Mouse (Mus musculus): ENCODE measurements around the gene Usp50. TPM values are rescaled to one million over a fixed set of nuclear protein-coding genes. Genes with fewer than 3 reads are reported as not detected.

Gene Usp50
- polyA plus RNA-seq, 1 experiment from 2014 or later, result 4.1 TPM

DNA sequence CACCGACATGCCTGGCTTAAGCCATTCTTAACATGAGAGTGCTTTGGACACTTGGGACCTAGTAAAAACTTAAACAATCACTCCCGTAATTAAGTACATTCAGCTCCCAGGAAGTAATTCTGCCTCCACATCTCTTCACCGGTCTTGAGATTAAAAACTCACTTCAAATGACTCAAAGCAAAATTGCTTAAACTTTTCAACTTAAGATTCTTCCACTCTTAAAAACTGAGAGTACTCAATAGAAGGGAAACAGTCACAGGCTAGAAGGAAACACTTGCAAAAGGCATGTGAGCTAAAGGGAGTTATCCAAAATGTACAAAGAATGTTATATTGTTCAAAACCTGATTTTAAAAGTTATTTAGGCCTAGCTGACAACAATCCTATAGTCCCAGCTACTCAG, 92.0 kb downstream of the Usp50 start:
- WGBS, result 80% methylated on average over 3 of the region's 3 CpGs
- no peak overlapping the region for H3K4me2 ChIP-seq
- ATAC-seq (ENCODE audit: insufficient number of reproducible peaks, insufficient read depth, low FRiP score, low TSS enrichment, low read depth), result no peak
- no peak overlapping the region for H3K27ac ChIP-seq
- H3K4me3 ChIP-seq (replicated peaks), result no peak overlapping the region
- H3K9me3 ChIP-seq, result no peaks in the 10 kb centered on the region
- H3K4me1 ChIP-seq (replicated peaks), result no peaks in the 10 kb centered on the region
- H3K36me3 ChIP-seq, result peaks cover 4% of the 10 kb centered on the region; the same call in 1 of the 2 replicates
- no peaks in the 10 kb centered on the region for H3K27me3 ChIP-seq
- H3K9ac ChIP-seq (replicated peaks), result no peak overlapping the region

DNA sequence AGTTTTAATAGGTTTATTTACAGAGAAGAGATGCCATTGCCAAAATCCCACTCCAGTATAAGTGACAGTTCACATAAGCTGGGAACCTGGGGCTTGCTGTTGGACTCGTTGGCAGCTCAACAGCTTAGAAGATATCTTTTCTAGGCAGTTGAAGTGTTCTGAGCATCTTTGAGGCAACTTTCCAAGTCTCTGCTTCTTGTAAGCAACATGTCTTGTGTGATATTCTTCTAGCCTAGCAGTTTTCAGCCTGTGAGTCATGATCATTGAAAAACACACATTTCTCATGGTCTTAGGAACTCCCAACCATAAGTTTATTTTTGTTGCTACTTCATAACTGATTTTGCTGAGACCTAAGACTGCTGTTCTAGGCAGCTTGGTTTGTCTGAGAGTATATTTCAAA, 100.3 kb downstream of the Usp50 start:
- no peak overlapping the region for H3K4me2 ChIP-seq

DNA sequence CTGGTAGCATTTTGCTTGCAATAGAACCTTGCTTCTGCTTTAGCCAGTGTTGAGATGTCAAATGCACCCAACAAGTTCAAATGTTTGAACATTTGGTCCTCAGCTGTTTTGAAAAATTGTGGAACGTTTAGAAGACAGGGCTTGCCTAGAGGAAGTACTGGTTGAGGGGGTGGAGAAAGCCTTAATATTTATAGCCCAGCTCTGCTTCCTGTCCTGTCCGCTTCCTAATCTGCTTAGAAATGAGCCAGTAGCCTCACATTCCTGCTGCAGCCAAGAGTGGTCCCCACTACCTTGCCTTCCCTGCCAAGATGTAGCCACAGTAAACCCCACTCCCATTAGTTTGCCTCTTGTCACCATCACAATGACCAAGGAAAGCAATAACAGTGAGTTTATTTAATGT, 100.9 kb downstream of the Usp50 start:
- WGBS, result 80% methylated on average over 2 of the region's 2 CpGs
- Histone ChIP-seq H3K4me2 (no peak overlapping the region), H3K27ac (no peak overlapping the region), H3K9ac (replicated peaks) (no peak overlapping the region), H3K36me3 (peaks cover 43% of the 10 kb centered on the region), H3K27me3 (no peaks in the 10 kb centered on the region), H3K4me1 (replicated peaks) (no peaks in the 10 kb centered on the region), H3K9me3 (peaks cover 5% of the 10 kb centered on the region; the same call in 1 of the 2 replicates), H3K4me3 (replicated peaks) (no peak overlapping the region)
- ATAC-seq (ENCODE audit: insufficient number of reproducible peaks, insufficient read depth, low FRiP score, low TSS enrichment, low read depth), result no peak

More for the DNA sequence above, 100.3 kb downstream of the Usp50 start:
- H3K4me3 ChIP-seq (replicated peaks), result no peak overlapping the region
- peaks cover 45% of the 10 kb centered on the region for H3K36me3 ChIP-seq
- H3K27ac ChIP-seq, result no peak overlapping the region
- peaks cover 5% of the 10 kb centered on the region; the same call in 1 of the 2 replicates for H3K9me3 ChIP-seq
- no peaks in the 10 kb centered on the region for H3K4me1 ChIP-seq (replicated peaks)
- 93% methylated on average over 1 of the region's 1 CpGs for WGBS
- ATAC-seq (ENCODE audit: insufficient number of reproducible peaks, insufficient read depth, low FRiP score, low TSS enrichment, low read depth), result no peak
- H3K27me3 ChIP-seq, result no peaks in the 10 kb centered on the region
- H3K9ac ChIP-seq (replicated peaks), result no peak overlapping the region

DNA sequence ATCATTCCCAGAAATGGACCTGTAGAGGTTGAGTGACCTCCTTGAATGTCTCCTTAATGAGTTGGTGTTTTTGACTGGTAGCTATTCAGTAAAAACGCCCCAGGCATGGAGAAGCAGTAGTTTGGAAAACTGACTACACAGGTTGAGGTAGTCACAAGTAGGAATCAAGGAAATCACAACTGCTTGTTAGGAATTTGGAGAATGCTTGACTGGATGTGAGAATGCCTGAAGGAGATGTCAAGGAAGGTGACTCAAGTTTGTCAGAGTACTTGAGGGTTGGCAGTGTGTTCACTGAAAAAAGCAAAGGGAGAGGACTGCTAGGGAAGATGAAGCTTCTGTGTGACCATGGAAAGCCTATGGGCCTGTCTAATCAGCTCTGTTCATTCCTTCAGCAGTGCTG, 105.9 kb downstream of the Usp50 start:
- Histone ChIP-seq H3K4me3 (replicated peaks) (no peak overlapping the region), H3K4me2 (no peak overlapping the region), H3K4me1 (replicated peaks) (peaks cover 18% of the 10 kb centered on the region), H3K36me3 (peaks cover 34% of the 10 kb centered on the region), H3K9ac (replicated peaks) (no peak overlapping the region), H3K9me3 (peaks cover 5% of the 10 kb centered on the region; the same call in 1 of the 2 replicates), H3K27ac (no peak overlapping the region), H3K27me3 (no peaks in the 10 kb centered on the region)
- ATAC-seq (ENCODE audit: insufficient number of reproducible peaks, insufficient read depth, low FRiP score, low TSS enrichment, low read depth), result no peak
- 93% methylated on average over 1 of the region's 1 CpGs for WGBS

DNA sequence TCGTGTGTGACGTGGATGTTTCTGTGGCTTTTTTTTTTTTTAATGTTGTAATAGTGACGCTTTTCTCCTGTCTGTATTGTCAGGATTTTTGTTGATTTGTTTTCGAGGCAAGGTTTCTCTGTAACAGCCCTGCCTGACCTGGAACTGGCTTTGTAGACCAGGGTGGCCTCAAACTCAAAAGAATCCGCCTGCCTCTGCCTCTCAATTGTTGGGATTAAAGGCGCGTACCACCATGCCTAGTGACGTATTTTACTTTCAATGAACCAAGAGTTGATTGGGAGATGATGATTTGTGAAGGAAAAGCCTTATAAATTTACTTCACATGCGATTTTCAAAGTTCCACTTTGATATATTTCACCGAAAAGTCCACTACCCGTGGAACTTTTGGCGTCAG, 107.2 kb downstream of the Usp50 start, which contains the start of gene Gabpb1:
Gabpb1 (minus strand) TSS at position 216 of the 394 bp plus-strand sequence.
- WGBS, result 27% methylated on average over 12 of the region's 12 CpGs
- Histone ChIP-seq H3K27me3 (no peaks in the 10 kb centered on the region), H3K36me3 (peaks cover 28% of the 10 kb centered on the region), H3K4me3 (replicated peaks) (peak within 1 kb of the TSS; percentile 98), H3K9me3 (peaks cover 5% of the 10 kb centered on the region; the same call in 1 of the 2 replicates), H3K4me1 (replicated peaks) (peaks cover 21% of the 10 kb centered on the region), H3K9ac (replicated peaks) (peak within 1 kb of the TSS; percentile 99), H3K4me2 (peak within 1 kb of the TSS; percentile 76), H3K27ac (peak within 1 kb of the TSS; percentile 100)
- no peak for ATAC-seq (ENCODE audit: insufficient number of reproducible peaks, insufficient read depth, low FRiP score, low TSS enrichment, low read depth)

DNA sequence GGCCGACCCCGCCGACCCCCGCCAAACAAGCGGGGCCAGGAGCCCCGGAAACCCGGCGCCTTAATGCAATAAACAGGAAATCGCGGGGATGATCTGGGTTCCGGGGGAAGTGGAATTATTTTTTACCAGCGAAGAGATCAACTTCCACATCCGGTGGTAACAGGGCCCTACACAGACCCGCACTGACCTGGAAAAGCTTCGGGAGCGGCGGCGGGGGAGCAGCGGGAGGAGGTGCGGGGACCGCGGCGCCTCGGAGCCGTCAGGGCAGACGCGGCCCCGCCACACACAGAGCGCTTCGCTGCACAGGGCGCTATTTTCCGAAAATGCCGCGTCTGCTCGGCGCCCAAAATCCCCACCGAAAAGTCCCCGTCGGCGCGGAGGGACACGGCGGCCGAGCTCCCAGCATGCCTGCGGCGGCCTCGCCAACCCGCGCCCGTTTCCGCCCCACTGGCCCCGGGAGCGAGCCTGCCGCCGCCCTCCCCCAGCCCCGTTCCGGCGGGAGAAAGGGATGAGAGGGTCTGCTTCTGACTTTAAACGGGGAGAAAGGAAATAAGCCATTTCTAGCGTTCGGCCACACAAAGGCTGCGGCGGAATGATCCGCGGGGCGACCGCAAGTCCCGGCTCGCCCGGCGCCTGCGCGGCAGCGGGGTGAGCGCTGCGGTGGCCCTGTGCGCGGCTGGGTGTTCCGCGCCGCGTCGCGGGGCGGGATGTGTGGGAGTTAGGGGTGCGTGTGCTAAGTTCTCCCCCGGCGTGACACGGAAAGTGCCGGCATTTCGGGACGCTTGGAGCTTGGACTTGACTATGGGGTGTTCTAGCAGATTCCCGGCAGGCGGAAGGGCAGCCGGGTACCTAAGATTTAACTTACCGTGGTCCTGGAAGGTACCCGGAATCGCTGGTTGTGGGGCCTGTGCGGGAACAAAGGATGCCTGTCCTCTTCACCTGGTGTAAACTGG, 107.8 kb downstream of the Usp50 start:
- Histone ChIP-seq H3K36me3 (peaks cover 22% of the 10 kb centered on the region), H3K9me3 (peaks cover 3% of the 10 kb centered on the region; the same call in 1 of the 2 replicates), H3K27me3 (no peaks in the 10 kb centered on the region), H3K9ac (replicated peaks) (peak overlapping the region; percentile 99), H3K4me3 (replicated peaks) (peak overlapping the region; percentile 98), H3K27ac (peak overlapping the region; percentile 100), H3K4me1 (replicated peaks) (peaks cover 21% of the 10 kb centered on the region), H3K4me2 (peak overlapping the region; percentile 76)
- peak; percentile 90 for ATAC-seq (ENCODE audit: insufficient number of reproducible peaks, insufficient read depth, low FRiP score, low TSS enrichment, low read depth)
- WGBS, result under 1% methylated on average over 95 of the region's 99 CpGs

DNA sequence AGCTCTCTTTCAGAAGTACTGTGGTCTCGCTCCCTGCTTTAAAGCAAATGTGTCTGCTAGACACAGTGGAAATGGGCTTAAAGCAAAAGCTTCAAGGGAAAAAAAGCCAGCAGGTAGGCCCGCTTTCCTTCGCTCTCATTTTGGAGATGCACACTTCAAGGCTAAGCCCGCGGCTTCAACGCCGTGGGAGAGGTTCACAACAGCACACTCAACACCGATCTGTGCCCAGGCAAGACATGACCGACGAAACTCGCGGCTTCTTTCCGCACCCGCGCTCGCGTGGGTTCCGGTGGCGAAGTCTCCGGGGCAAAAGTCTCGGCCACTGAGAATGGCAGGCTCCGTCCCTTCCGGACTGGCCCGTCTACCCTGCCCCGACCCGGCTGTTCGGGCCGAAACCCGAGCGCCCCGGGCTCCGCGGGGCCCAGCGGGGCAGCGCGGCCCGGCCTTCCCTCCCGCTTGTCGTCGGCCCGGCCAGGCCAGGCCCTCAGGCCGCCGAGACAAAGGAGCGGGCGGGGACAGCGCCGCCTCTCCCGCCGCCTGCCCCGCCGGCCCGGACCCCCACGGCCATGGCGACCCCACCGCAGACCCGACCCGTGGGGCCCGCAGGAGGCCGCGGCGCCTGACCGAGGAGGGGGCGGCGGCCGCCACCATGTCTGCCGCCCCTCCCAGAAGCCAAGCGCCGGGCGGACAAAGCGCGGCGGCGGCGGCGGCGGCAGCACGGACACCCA, 108.7 kb downstream of the Usp50 start:
- ATAC-seq (ENCODE audit: insufficient number of reproducible peaks, insufficient read depth, low FRiP score, low TSS enrichment, low read depth), result peak; percentile 73
- peaks cover 21% of the 10 kb centered on the region for H3K4me1 ChIP-seq (replicated peaks)

DNA sequence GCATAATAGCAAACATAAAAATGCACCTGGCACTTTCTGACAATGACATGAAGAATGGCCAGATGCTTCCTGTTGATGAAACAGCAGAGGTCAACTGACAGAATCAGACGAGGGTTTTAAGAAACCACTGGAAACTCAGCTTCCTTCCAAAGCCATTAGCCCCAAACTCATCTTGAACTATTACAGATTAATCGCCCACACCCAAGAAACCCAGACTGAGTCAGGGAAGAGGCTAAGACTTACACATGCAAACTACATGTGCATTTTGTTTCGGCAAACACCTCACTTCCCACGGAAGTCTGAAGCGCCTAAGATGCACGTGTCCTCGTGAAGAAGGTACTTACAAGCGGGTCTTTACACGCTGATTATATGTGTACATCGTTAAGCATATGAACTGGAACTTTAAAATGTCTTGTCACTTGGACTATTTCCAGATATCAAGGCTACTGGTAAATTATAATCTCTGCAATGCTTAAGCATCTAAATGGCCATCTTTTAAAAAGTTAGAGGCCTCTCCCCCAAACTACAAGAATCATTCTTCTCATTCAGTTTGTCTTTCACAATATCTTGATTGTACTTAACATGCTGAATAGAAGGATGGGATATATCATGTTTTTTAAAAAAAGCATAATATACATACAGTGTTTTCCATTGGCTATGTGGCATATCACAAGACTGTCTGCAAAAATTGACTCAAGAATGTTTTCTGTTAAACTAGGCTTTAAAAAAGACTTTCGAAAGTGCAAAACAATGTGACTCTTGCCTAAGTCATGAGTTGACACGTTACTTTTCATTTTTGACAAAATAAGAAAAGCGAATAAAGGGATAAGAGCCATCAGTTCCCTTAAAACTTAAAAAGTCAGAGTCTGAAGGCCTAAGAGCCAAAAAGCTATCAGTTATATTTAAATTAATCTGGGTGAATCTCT, 109.7 kb downstream of the Usp50 start:
- ATAC-seq (ENCODE audit: insufficient number of reproducible peaks, insufficient read depth, low FRiP score, low TSS enrichment, low read depth), result no peak
- peak overlapping the region; percentile 100; the same call in 1 of the 2 replicates for H3K27ac ChIP-seq
- peaks cover 21% of the 10 kb centered on the region for H3K4me1 ChIP-seq (replicated peaks)
- no peaks in the 10 kb centered on the region for H3K9me3 ChIP-seq
- H3K4me2 ChIP-seq, result peak overlapping the region; percentile 76
- WGBS, result 64% methylated on average over 13 of the region's 13 CpGs
- H3K36me3 ChIP-seq, result peaks cover 12% of the 10 kb centered on the region
- H3K9ac ChIP-seq (replicated peaks), result peak overlapping the region; percentile 99
- H3K4me3 ChIP-seq (replicated peaks), result peak overlapping the region; percentile 98
- no peaks in the 10 kb centered on the region for H3K27me3 ChIP-seq

More for the DNA sequence above, 108.7 kb downstream of the Usp50 start:
- Histone ChIP-seq H3K9me3 (no peaks in the 10 kb centered on the region), H3K36me3 (peaks cover 19% of the 10 kb centered on the region), H3K9ac (replicated peaks) (peak overlapping the region; percentile 99), H3K4me2 (peak overlapping the region; percentile 76), H3K4me3 (replicated peaks) (peak overlapping the region; percentile 98), H3K27ac (peak overlapping the region; percentile 100), H3K27me3 (no peaks in the 10 kb centered on the region)
- under 1% methylated on average over 75 of the region's 77 CpGs for WGBS

DNA sequence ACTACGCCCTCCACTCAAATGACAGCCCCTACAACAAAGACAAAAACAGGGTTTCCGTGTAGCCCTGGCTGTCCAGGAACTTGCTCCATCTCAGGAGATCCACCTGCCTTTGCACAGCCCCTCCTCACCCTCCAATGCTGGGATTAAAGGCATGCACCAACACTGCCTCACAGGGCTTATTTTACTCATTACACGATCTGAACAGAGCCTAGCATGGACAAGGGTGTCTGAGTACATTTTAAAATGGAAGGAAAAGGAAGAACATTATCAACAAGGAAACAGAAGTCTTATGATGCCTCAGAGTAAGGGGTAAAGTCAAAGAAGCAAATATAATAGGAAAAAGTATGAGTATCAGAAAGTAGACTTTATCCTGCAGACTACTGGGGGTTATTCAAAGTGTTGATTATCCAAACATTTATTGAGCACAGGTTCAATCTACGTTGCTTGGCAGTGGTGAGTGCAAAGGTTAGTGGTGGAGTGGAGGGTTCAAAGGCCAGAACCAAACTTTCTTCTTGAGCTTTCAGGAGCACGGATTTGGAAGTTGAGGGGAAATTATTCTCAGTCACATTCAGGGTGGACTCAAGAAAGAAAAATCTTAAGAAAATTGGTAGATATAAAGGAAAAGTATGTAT, 114.5 kb downstream of the Usp50 start:
- Histone ChIP-seq H3K4me3 (replicated peaks) (no peak overlapping the region), H3K27ac (no peak overlapping the region), H3K4me1 (replicated peaks) (peaks cover 15% of the 10 kb centered on the region), H3K27me3 (no peaks in the 10 kb centered on the region), H3K9me3 (no peaks in the 10 kb centered on the region), H3K36me3 (peaks cover 7% of the 10 kb centered on the region; the same call in 1 of the 2 replicates), H3K9ac (replicated peaks) (no peak overlapping the region), H3K4me2 (no peak overlapping the region)
- ATAC-seq (ENCODE audit: insufficient number of reproducible peaks, insufficient read depth, low FRiP score, low TSS enrichment, low read depth), result no peak
- 91% methylated on average over 5 of the region's 5 CpGs for WGBS

DNA sequence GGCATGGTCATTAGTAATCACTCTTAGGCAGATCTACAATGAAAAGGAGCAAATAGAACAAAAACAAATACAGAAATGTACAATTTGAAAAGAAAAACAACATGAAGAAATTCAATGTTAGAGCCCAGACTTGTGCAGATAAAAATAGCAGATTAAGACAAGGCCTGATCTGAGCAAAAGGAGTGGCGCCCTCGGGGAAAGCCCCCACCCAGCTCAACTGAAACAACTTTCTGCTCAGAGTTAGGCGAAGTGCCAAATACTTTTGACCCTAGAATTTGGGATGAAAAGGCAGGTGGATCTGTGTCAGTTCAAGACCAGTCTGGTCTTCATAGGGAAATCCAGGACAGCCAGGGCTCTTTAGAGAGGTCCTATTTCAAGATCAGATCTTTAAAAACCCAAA, 117.3 kb downstream of the Usp50 start:
- no peak overlapping the region for H3K4me3 ChIP-seq (replicated peaks)
- no peaks in the 10 kb centered on the region for H3K27me3 ChIP-seq
- peaks cover 7% of the 10 kb centered on the region; the same call in 1 of the 2 replicates for H3K36me3 ChIP-seq
- WGBS, result 97% methylated on average over 3 of the region's 3 CpGs
- no peak overlapping the region for H3K9ac ChIP-seq (replicated peaks)
- H3K9me3 ChIP-seq, result no peaks in the 10 kb centered on the region
- H3K27ac ChIP-seq, result no peak overlapping the region
- H3K4me1 ChIP-seq (replicated peaks), result no peaks in the 10 kb centered on the region
- H3K4me2 ChIP-seq, result no peak overlapping the region
- no peak for ATAC-seq (ENCODE audit: insufficient number of reproducible peaks, insufficient read depth, low FRiP score, low TSS enrichment, low read depth)

Data from limb, embryonic 12.5 days (tissue).